Mouse (Mus musculus) stomach, embryonic 14.5 days (tissue): ENCODE results near the gene Mid2. TPM values are rescaled to one million over a fixed set of nuclear protein-coding genes. Genes with fewer than 3 reads are reported as not detected.
"Not testable (repeated sequence)": the region's sequence is repeated elsewhere in the genome, so short reads cannot be mapped to it uniquely, and the experiment has no call there.

Source experiments
- ATAC-seq: fragments of 200-750 bp; cut with Nextera tagmentation; 2 replicates; pipeline ENCODE4 v1.8.0; 2017; ENCODE audit warnings: low read depth, moderate TSS enrichment; ENCODE audit not compliant: insufficient number of reproducible peaks, insufficient read depth, low FRiP score
- H3K27ac ChIP-seq: fragments of 300-500 bp; sonication (generic); 2 replicates; pipeline ENCODE4 v1.5.1; 2014; ENCODE audit warnings: mild to moderate bottlenecking, low read length, moderate library complexity, mixed read lengths
- H3K27me3 ChIP-seq: fragments of 300-500 bp; sonication (generic); 2 replicates; pipeline ENCODE4 v1.6.1; 2014; ENCODE audit warnings: low read length, control low read depth, mixed read lengths; ENCODE audit not compliant: control insufficient read depth, insufficient read depth
- H3K36me3 ChIP-seq: fragments of 300-500 bp; sonication (generic); 2 replicates; pipeline ENCODE4 v1.6.1; 2014; ENCODE audit warnings: mild to moderate bottlenecking, control low read depth, low read length, moderate library complexity, mixed read lengths; ENCODE audit not compliant: control insufficient read depth, insufficient read depth
- H3K4me1 ChIP-seq: fragments of 300-500 bp; sonication (generic); 2 replicates; pipeline ENCODE4 v1.6.1; 2014; ENCODE audit warnings: low read length, control low read depth, mixed read lengths; ENCODE audit not compliant: control insufficient read depth, insufficient read depth
- H3K4me2 ChIP-seq: fragments of 300-500 bp; sonication (generic); replicated peaks from 2 replicates; pipeline ENCODE4 v1.6.1; 2014; ENCODE audit warnings: low read depth, low read length, control low read depth
- H3K4me3 ChIP-seq: fragments of 300-500 bp; sonication (generic); 2 replicates; pipeline ENCODE4 v1.5.1; 2014; ENCODE audit warnings: low read depth, low read length, control low read depth
- H3K9ac ChIP-seq: fragments of 300-500 bp; sonication (generic); replicated peaks from 2 replicates; pipeline ENCODE4 v1.6.1; 2014; ENCODE audit warnings: low read depth, mild to moderate bottlenecking, control low read depth, low read length, moderate library complexity, mixed read lengths
- H3K9me3 ChIP-seq: fragments of 300-500 bp; sonication (generic); 2 replicates; pipeline ENCODE4 v1.6.1; 2016; ENCODE audit warnings: low read depth, low read length, control low read depth; ENCODE audit not compliant: control insufficient read depth
- WGBS: fragments of 180-500 bp; shearing (Covaris S2); extraction: QIAGEN DNeasy Blood & Tissue Kit; methylation state at CpG from one replicate; pipeline ENCODE4 v1.1.7; 2014; 5-methylcytosine and 5-hydroxymethylcytosine counted together
- polyA plus RNA-seq: library from polyadenylated mRNA; unstranded; fragments of >200 nt; fragmentation: Nextera tagmentation; extraction: Ambion mirVana; gene quantifications from 2 replicates; pipeline ENCODE4 v1.2.1, GENCODE M21; 2014

Gene Mid2
- polyA plus RNA-seq, 1 experiment from 2014 or later = 8.8 TPM

GRCm38 (mm10) chrX:140688335-140688734 lies 23.9 kb downstream of the Mid2 start:
- Histone ChIP-seq H3K9ac (no peak overlapping the region), H3K27me3 (no peaks in the 10 kb centered on the region), H3K4me2 (no peak overlapping the region), H3K36me3 (no peaks in the 10 kb centered on the region), H3K4me3 (no peak overlapping the region), H3K4me1 (no peaks in the 10 kb centered on the region), H3K9me3 (no peaks in the 10 kb centered on the region), H3K27ac (no peak overlapping the region)
- no peak for ATAC-seq
- WGBS = 55% methylated on average over 2 of the region's 2 CpGs

GRCm38 (mm10) chrX:140697872-140698463 lies 33.6 kb downstream of the Mid2 start:
- ATAC-seq, H3K4me2 ChIP-seq, H3K4me1 ChIP-seq, H3K27ac ChIP-seq, H3K9me3 ChIP-seq, H3K4me3 ChIP-seq, H3K27me3 ChIP-seq, H3K36me3 ChIP-seq, H3K9ac ChIP-seq: not testable (repeated sequence)
- 35% methylated on average over 6 of the region's 7 CpGs for WGBS

GRCm38 (mm10) chrX:140703224-140703623 lies 38.8 kb downstream of the Mid2 start:
- Histone ChIP-seq H3K36me3 (no peaks in the 10 kb centered on the region), H3K4me3 (no peak overlapping the region), H3K4me1 (no peaks in the 10 kb centered on the region), H3K27ac (no peak overlapping the region), H3K4me2 (no peak overlapping the region), H3K9ac (no peak overlapping the region), H3K27me3 (no peaks in the 10 kb centered on the region), H3K9me3 (no peaks in the 10 kb centered on the region)
- no peak for ATAC-seq
- 79% methylated on average over 1 of the region's 1 CpGs for WGBS

GRCm38 (mm10) chrX:140706077-140706476 lies 41.7 kb downstream of the Mid2 start:
- Histone ChIP-seq H3K27ac (no peak overlapping the region), H3K4me2 (no peak overlapping the region), H3K36me3 (no peaks in the 10 kb centered on the region), H3K4me3 (no peak overlapping the region), H3K9ac (no peak overlapping the region), H3K9me3 (no peaks in the 10 kb centered on the region), H3K4me1 (no peaks in the 10 kb centered on the region), H3K27me3 (no peaks in the 10 kb centered on the region)
- no peak for ATAC-seq
- 75% methylated on average over 4 of the region's 4 CpGs for WGBS

GRCm38 (mm10) chrX:140722400-140722799 lies 58.0 kb downstream of the Mid2 start:
- no peak for ATAC-seq
- Histone ChIP-seq H3K4me2 (no peak overlapping the region), H3K27ac (no peak overlapping the region), H3K36me3 (no peaks in the 10 kb centered on the region), H3K4me3 (no peak overlapping the region), H3K9me3 (no peaks in the 10 kb centered on the region), H3K9ac (no peak overlapping the region), H3K4me1 (no peaks in the 10 kb centered on the region), H3K27me3 (no peaks in the 10 kb centered on the region)
- 42% methylated on average over 4 of the region's 4 CpGs for WGBS

GRCm38 (mm10) chrX:140738986-140739385 lies 74.6 kb downstream of the Mid2 start:
- H3K27ac ChIP-seq = no peak overlapping the region
- H3K4me2 ChIP-seq = no peak overlapping the region
- H3K36me3 ChIP-seq = no peaks in the 10 kb centered on the region
- no peaks in the 10 kb centered on the region for H3K4me1 ChIP-seq
- no peak overlapping the region for H3K9ac ChIP-seq
- no peaks in the 10 kb centered on the region for H3K9me3 ChIP-seq
- ATAC-seq = no peak
- H3K4me3 ChIP-seq = no peak overlapping the region
- no peaks in the 10 kb centered on the region for H3K27me3 ChIP-seq

GRCm38 (mm10) chrX:140743213-140743612 lies 78.8 kb downstream of the Mid2 start:
- 40% methylated on average over 5 of the region's 5 CpGs for WGBS
- no peaks in the 10 kb centered on the region for H3K9me3 ChIP-seq
- no peaks in the 10 kb centered on the region for H3K27me3 ChIP-seq
- no peaks in the 10 kb centered on the region for H3K4me1 ChIP-seq
- no peaks in the 10 kb centered on the region for H3K36me3 ChIP-seq
- H3K4me2 ChIP-seq = no peak overlapping the region
- H3K27ac ChIP-seq = no peak overlapping the region
- no peak overlapping the region for H3K4me3 ChIP-seq
- no peak overlapping the region for H3K9ac ChIP-seq
- ATAC-seq = no peak

- H3K27ac ChIP-seq = no peak overlapping the region
- no peak overlapping the region for H3K9ac ChIP-seq
Measured at GRCm38 (mm10) chrX:140769794-140770193, 105.4 kb downstream of the Mid2 start.

GRCm38 (mm10) chrX:140805340-140805739 lies 140.9 kb downstream of the Mid2 start:
- H3K4me2 ChIP-seq = no peak overlapping the region
- H3K9ac ChIP-seq = no peak overlapping the region
- 66% methylated on average over 2 of the region's 2 CpGs for WGBS
- ATAC-seq = peak; percentile 46; the same call in 1 of the 2 replicates
- H3K27me3 ChIP-seq = no peaks in the 10 kb centered on the region
- H3K9me3 ChIP-seq = no peaks in the 10 kb centered on the region
- H3K36me3 ChIP-seq = no peaks in the 10 kb centered on the region
- H3K4me1 ChIP-seq = no peaks in the 10 kb centered on the region
- no peak overlapping the region for H3K4me3 ChIP-seq
- no peak overlapping the region for H3K27ac ChIP-seq

More at GRCm38 (mm10) chrX:140769794-140770193, 105.4 kb downstream of the Mid2 start:
- no peaks in the 10 kb centered on the region for H3K9me3 ChIP-seq
- no peaks in the 10 kb centered on the region for H3K27me3 ChIP-seq
- 48% methylated on average over 1 of the region's 1 CpGs for WGBS
- no peak overlapping the region for H3K4me2 ChIP-seq
- H3K4me3 ChIP-seq = no peak overlapping the region
- no peaks in the 10 kb centered on the region for H3K4me1 ChIP-seq
- no peaks in the 10 kb centered on the region for H3K36me3 ChIP-seq
- ATAC-seq = no peak
